Mouse (Mus musculus) 3T3-L1 (cell line): ENCODE results near the gene Junb.

Source experiments
- DNase-seq: peaks from one replicate; pipeline ENCODE4 v3.0.0-alpha.2; 2015; ENCODE audit warnings: low read depth, low spot score

Junb gene

DNA sequence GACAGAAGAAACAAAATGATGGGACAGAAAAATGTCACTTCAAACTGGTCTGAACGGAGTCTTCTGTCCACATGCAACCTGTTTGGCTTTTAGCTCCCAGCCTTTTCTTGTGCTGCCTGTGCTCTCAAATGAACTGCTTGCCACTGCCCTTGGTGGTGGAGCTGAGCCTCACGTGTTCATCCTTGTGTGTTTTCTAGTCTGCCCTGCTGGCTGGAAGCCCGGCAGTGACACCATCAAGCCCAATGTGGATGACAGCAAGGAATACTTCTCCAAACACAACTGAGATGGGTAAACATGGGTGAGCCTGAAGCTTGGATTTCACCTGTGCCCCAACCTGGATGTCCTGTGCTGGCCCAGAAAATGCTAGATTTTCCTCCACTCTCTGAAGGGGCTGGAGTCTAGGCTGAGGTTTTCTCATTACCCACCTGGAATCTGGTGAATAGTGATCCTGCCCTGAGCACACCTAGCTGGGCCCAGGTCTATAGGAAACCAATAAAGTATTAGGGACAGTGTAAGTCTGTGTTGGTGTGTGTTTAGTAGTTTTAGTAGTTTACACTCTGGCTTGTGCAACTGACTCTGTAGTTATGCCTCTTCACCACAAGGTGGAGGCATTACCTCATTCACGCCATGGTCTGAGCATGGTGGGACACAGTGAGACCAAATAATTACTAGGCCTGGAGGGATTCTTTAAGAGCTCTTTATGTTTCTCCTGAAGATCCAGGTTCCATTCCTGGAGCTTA, 4.5 kb downstream of the Junb start:
- DNase-seq, result peak; percentile 90

DNA sequence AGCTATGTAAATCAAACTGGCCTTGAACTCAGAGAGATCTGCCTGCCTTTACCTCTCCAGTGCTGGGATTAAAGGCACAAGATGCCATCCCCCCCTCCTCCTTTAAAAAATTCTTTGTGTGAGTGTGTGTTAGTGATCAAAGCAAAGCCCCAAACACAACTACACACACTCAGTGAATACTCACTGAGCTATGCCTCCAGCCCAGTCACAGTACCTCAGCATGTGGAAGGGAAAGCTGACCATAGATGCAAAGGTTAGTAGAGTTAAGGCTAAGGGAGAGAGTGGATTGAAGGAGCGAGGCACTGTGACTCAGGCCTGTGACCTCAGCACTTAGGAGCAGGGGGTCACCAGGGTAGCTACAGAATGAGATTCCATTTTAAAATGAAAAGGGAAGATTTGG, 5.4 kb downstream of the Junb start:
- no peak for DNase-seq

DNA sequence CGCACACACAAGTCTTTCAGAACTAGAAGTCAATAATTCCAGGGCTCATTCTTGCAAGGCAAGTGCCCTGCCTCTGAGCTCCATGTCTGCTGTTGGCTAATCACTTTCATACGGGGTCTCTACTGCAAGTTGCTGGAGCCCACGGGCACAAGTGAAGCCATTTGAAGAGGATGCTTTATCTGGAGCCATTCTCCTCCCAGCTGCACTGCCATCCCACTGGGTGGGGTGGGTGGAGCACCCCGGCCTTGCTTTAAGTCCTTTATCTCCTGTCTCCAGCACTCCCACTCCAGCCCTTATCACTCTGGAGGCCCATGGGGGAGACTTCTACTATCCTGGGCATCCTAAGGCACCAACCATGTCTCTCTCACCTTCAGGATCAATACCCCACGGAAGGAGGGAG, 7.6 kb downstream of the Junb start:
- no peak for DNase-seq

DNA sequence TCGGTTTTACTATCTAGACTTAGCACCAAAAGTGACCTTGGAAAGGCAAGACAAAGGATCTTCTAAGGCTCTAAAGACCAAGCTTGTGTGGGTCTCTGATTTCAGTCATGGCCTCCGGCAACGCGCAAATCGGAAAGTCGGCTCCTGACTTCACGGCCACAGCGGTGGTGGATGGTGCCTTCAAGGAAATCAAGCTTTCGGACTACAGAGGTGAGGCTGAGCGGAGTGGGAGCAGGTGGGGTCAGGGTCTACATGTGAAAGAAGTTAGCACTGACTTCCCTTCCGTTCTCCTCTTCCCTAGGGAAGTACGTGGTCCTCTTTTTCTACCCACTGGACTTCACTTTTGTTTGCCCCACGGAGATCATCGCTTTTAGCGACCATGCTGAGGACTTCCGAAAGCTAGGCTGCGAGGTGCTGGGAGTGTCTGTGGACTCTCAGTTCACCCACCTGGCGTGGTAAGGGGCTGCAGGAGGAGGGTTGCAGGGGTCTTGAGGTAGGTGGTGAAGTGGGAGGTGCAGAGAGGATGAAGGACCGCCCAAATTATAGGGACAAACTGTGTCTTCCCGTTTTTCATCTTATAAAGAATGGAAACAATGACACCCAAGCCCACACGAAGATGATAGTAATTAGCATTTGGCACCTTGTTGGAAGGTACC, 8.3 kb downstream of the Junb start:
- DNase-seq, result no peak

DNA sequence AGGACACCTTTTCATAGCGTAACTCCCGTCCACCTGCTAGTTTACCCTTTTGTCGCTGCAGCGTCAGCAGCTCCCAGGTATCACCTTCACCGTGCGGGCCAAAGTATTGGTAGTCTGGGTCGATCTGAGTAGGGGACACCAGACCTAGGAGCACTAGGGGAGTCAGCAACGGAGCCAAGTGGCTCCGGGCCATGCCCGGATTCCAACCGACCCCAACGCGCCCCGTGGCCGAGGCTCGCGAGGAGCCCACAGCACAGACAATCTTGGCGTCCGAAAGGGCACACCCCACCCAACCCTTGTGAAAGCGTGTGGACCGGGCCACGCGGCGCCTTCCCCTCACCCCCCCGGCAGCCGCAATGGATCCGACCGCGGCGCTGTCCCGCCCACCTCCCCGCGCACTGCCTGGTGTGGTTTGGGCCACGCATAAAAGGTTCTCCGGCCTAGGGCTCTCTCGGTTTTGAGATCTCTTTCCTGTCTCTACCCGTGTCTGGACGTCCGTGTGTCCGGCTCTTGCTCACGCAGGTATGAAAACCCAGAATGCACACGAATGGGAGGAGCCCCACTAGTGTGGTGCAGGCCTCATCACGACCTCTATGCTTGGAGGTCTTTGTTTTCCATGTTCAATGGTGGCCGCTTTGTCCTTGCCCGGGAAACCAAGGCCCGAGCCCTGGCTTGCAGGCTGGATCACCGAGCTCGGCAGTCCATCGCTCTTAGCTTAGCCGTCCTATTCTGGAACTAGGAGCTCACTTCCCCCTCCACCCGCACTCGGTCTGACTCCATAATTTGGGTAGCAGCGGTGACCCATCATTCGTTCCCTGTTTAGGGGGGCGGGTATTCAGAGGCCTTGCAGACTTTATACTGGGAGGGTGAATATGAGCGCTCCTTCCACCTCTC, 9.0 kb downstream of the Junb start, which contains the start of the genes Gm49661, Prdx2 and Rnaseh2a:
Gene Gm49661, minus strand, starts transcription at position 193 of the 894 bp plus-strand sequence.
Gene Prdx2, plus strand, starts transcription at position 347 of the 894 bp plus-strand sequence.
Gene Rnaseh2a, minus strand, starts transcription at position 527 of the 894 bp plus-strand sequence.
- DNase-seq, result peak; percentile 75

DNA sequence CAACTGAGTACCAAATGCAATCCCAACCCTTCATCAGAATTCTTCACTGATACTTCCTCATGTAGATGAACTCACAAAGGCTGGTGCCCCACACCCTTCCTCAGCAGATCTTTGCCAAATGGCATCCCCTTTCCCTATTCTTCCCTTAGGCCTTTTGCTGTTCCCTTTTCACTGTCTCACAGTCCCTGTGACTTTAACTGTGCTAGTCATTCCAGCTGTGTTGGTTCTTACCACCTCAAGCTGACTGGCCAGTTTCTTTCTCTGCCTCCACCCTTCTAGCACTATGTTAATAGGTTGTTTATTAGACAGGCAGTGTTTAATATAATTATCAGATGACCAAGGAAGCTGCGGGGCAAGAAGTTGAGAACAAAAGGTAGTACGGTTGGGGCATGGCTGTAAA, 9.9 kb downstream of the Junb start:
- no peak for DNase-seq

DNA sequence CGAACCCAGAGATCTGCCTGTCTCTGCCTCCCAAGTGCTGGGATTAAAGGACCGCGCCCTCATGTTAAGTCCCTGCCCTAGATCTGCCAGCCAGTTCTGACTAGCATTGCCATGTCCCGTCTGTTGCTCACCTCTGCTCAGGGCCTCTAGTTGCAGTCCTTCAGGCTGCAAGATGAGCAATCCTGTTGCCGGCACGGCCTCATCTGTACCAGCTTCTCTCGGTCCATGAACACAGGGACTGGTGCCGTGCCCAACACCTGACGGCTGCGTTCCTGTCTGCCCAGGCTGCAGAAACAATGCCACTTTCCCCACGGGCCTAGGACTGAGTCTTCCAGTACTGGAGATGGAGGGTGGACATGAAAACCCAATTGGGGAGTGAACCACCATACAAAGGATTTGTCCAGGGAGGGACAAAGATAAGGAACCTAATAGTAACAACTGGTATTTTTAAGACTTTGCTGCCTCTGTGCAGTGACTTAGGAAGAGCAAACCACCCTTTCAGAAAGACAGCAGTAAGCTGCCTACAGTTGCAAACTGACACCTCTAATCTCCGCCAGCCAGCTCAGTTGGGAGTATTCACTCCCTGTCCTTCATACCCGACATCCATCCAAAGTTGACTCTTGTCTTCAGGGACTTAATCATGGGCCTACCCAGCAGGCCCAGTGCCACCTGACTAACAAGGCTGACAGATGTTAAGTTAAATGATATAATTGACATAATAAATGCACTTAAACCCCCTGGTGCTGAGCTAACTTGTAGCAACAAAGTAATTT, 10.8 kb downstream of the Junb start:
- no peak for DNase-seq

DNA sequence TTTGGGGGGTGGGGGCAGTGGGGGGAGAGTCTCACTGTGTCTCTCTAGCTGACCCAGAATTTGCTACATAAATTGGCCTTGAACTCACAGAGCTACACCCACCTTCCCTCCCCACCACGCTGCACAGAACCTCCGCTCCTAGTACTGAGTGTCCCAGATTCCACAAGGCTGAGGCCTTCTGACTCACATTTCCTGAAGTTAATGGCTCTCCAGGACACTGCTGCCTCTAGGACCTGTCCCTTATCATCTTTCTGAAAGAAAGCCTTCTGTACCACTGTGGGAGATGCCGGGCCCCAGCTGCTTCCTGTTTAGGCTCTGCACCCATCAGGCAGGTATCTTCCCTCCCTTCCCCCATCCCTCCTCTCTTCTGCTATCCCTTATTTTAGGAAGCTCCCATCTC, 11.9 kb downstream of the Junb start:
- DNase-seq, result peak; percentile 62

DNA sequence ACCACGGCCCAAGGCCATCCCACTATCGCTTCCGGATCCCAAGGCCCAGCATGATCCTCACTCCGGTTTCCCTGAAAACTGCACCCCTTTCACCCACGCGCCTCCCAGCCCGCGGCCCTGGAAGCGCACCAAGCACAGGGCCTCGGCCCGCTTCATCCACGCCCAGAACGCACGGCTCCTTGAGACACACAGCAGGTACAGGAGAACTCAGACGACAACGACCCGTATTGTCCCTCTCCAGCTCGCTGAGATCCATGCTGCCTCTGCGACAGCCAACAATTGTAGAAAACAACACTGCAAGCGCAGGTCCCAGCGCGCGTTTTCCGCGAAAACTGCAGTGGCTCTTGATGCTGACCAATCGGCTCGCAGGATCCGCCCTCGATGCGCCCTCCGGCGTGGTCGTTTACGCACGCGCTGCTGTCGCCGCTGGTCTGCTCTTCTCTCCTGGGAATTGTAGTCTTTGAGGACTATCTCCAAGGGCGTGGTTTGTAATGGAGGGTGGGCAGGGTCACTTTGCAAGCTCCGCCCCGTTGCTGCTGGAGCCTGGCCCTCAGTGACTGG, 12.7 kb downstream of the Junb start:
- peak; percentile 99 for DNase-seq

DNA sequence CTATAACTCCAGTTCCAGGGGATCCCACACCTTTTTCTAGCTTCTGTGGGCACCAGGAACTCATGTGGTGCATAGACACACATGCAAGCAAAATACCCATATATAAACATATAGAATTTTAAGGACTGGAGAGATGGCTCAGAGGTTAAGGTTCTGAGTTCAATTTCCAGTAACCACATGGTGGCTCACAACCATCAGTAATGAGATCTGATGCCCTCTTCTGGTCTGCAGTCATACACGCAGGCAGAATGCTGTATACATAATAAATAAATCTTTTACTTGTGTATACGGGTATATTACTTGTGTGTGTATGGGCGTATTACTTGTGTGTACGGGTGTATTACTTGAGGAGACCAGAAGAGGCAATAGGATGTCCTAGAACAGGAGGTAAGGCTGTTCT, 14.6 kb downstream of the Junb start:
- no peak for DNase-seq

DNA sequence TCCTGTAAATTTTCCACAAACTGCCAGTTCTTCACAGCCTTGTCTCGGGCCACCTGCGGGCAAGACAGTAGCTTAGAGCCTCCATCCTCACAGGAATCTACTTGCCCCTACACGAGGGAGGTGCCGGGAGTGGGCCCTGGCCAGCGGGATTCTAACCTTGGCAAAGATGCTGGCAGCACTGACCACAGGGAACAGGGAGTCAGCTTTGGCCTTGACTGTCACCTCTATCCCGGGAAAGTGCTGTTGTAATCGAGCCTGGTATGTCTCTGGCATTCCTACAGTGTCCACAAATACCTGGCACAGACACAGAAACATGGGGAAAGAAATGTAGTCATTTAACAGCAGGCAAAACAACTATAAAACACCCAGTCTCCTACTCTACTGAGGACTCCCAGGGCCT, 18.7 kb downstream of the Junb start:
- DNase-seq, result peak; percentile 94

DNA sequence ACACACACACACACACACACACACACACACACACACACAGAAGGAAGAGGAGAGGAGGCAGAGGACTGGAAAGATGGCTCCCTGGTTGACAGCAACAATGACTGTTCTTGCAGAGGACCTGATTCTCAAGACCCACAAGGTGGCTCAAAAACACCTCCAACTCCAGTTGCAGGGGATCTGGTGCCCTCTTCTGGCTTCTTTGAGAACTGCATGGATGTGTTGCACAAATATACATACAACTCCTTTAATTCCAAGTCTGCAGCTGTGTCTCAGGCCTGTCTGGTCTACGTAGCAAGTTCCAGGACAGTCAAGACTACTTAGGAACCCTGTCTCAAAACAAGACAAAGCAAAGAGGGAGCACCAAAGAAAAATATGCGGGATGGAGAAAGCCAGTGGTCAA, 21.8 kb downstream of the Junb start:
- peak; percentile 96 for DNase-seq

DNA sequence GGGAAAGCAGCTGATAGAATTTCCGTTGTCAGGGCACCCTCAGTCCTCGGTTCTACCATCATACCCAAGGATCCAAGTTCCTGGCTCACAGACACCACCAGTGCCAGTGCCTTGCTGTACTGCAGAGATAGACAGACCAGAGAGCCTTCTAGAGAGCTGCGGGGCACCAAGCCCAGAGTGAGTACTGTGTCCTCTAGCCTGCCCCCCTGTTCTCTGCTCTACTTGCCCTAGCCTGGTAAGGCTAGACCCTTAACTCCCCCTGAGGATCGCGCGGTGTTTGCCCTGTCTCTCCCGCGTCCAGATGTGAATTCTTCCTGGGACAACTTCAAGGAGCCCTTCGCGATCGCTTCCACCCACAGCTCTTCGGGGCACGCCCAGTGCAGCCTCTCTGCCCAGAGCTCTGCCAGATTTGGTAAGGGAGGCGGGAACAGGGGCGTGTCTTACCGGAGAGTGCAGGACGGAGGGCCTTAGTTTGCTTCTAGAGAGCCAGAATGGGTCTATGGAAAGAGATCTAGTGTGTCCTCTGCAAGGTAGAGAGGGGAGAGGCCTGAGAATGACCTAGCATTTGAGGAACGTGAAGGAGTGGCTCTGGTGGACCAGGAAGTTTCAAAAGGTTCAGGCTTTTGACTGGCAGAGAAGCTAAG, 25.8 kb downstream of the Junb start:
- DNase-seq, result no peak

DNA sequence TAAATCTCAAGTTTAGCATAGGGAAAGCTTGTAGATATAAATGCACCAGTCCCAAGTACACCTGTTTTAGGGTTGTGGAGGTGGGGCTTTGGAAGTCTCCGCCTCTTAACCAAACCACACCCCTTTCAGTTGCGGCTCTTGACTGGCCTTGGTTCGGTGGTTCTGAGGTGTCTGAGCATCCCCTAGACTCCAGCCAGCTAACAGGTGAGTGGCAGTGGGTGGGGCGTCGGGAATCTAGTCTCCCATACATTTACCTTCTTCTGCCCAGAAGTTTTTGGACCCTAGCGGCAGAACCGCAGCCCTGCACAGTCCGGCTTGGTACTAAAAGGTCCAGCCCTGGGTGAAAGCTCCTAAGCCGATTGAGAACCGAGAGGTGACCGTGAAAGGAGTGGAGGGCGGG, 28.8 kb downstream of the Junb start:
- no peak for DNase-seq

DNA sequence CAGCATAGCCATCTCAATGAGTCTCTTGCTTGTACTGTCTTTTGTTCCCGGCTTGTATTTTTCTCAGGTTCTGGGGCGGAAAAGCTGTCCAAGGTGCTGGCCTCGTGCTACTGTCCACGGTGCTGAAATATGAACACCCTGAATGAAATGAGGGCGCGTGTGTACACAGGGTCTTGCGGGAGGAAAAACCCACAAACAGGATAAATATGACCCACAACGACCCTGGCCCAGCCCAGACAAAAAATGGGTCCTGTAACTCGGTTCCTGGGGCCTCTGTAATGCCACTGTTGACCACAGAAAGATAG, 31.3 kb downstream of the Junb start:
- peak; percentile 74 for DNase-seq

DNA sequence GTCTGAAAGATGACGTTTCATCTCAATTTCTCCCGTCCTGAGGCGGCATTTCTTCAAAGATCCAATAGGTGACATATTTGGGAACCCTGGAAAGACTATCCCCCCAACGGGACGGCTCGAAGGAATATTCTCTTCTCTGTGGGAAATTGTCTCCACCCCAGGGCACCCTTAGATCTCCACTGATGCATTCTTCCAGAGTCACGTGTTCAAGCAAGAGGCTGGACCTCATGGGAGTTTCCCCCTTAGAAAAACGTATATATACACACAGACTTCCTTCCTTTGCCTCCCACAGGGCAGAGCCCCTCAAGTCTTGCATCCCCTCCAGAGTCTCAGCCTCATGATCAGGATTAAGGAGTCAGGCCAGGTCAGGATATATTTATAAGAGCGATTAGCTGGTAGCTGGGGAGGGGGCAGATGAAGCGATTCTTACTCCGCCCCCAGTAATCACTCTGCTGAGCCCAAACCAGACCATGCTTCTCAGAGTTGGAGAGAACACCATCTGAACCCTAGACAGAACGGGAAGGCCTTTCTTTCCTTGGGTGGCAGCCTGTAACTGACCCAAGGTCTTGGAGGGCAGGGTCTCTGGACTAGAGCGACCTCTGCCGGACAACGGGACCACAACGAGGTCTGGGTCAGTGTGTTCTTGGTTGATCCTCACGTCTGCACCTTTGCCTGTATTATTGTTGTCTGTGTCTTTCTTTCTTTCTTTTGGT, 31.8 kb downstream of the Junb start, which contains the start of gene Rtbdn:
Gene Rtbdn, plus strand, starts transcription at position 464 of the 713 bp plus-strand sequence.
- DNase-seq, result no peak

DNA sequence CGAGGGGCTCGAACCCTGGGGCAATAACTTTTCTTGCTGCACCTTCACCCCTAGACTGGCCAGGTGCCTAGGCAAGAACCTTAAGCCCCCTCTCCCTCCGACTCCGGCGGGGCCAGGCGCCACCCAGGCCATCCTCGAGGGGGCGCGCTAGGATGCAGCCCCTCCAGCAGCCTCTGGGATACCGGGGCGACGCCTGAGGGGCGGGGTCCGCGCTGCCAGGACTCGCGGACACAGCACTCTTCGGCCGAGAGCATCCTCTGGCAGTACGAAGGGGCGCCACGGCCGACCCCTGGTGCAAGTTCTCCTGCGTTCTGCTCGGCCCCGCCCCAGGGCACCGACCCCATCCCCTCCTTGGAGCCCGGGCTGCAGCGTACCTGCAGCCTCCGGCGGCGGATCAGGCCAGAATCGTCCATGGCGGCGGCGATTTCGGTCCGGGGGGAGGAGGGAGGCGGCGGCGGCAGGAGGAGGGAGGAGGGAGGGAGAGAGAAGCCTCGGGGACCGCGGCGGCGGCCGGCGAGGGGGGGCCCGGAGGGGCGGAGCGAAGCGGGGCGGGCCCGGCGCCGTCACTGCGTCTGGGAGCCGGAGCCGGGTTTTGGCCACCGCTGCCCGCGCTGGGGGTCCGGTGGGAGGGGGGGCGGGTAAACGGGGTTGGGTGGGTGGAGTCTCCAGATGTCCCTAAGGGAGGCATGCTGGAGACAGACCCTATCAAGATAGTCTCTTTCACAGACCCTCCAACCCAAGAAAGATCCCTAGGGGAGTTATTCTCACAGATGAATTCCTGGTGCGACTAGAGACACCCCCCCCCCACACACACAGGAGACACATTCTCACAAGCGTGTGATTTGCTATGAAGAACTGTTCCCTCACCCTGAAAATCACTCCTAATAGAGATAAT, 32.6 kb downstream of the Junb start:
- no peak for DNase-seq

DNA sequence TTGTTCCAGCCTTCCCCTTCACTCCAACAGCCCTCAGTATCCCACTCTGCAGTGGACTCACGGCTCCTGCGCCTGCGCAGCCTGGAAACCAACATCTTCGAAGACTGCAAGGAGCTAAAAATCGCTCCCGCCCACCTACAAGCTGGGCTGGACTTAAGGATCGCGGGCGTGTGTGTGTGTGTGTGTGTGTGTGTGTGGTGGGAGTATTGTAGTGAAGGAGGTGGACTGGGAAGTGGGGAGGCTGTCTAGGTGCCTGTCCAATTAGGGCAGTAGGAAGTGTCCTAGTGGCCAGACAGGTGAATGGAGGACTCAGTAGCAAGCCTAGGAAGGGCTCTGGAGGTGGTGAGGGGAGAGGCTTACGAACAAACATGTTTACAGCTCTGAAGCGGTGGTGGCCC, 33.3 kb downstream of the Junb start:
- DNase-seq, result no peak
